Mouse (Mus musculus) layer of hippocampus, postnatal 14 days (tissue): ENCODE measurements around the gene Cdk1. TPM values are rescaled to one million over a fixed set of nuclear protein-coding genes. Genes with fewer than 3 reads are reported as not detected.
"Not testable (repeated sequence)": the region's sequence is repeated elsewhere in the genome, so short reads cannot be mapped to it uniquely, and the experiment has no call there.

Experiments
- DNase-seq, 2 experiments: peaks; one replicate each; pipeline ENCODE4 v3.0.0; 2021 to 2022; ENCODE audit warnings: low spot score in 2 of 2, mixed read lengths in 1 of 2
- long read RNA-seq, 2 experiments: library from polyadenylated mRNA; stranded (forward); transcript quantifications; one replicate each; pipeline ENCODE4 v2.0.0; 2021
- total RNA-seq, 2 experiments: library from RNA; stranded (reverse); gene quantifications; 2 replicates each; pipeline ENCODE4 v1.2.3; 2021

Gene Cdk1
- total RNA-seq, result 1 to 10 TPM; 2.9 to 3.4 TPM
- long read RNA-seq, experiment 1, partial matches to known transcripts, result 0 of 1 reads
- long read RNA-seq, experiment 1, other reads (novel, unspliced or antisense), result 1 of 1 reads
- long read RNA-seq, experiment 2, full-length matches to known transcripts, result 11 of 13 reads
- long read RNA-seq, experiment 2, partial matches to known transcripts, result 1 of 13 reads
- long read RNA-seq, experiment 2, other reads (novel, unspliced or antisense), result 1 of 13 reads

- DNase-seq, result peak; percentile 93 to 95
These were observed at the start of gene Cdk1 for GRCm38 (mm10) chr10:69352212-69353085. Gene Cdk1 (minus strand): TSS chr10:69352938.

DNA sequence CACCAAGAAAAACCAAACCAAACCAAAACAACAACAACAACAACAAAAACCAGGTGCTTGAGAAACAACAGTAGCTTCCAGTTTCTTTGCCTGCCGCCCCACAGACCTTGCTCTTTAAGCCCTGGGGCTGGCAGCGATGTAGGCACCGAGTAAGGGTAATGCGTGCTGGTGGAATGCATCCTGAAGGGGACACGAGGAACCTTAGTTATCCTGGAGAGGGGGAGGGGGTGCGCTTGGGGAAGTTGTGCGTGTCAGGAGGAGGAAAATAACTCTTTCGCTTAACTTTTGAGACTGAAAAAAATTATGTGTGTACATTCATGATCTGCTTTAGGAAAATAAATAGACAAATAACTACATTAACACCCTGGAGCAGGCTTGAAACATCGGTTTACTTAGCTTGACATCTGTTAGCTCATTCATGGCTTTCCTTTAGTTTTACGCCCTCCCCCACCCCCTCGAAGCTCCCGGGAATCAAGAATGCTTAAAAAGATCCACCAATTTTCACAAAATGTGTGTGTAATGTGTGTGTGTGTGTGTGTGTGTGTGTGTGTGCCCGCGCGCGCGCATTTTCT, 47.2 kb upstream of the Cdk1 start:
- DNase-seq, result no peak

DNA sequence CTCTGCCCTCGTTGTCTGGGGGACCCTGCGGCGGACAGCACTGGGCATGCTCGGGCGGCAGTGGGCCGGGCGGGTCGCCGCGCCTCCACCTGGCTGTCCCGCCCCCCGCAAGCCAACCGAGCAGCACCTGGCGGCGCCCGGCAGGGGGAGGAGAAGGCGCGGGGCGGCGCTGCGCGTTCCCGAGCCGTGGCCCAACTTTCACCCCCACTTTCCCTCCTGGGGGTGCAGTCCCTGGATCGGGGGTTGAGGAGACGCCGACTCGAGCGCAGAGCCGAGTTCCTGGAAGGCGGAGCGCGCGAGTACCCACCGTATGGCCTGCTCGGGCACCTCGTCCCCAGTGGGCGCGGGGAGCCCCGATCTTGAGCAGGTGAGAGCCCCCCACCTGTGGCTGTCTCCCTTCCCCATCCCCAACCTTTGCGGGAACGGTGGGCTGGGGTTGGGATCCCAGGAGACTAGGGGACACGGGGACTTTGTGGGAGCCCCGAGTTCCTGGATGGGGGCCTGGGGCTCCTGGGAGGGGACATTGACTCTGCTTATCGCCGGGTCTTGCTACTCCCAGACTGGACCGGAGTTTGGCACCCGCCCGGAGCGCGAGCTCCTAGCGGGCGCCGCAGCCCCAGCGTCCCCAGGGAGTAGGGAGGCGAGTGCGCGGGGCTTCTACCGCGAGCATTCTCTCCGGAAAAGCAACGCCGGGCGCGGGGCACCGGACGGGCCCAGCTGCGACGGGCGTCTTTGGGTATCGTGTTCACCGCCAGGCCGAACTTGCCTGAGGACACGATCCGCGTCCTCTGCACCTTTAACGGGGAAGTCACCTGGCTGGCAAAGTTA, 46.2 kb upstream of the Cdk1 start, which contains the start of gene Ank3:
Gene Ank3 (plus strand): TSS at position 11 of the 828 bp plus-strand sequence.
- DNase-seq, result no peak

- no peak for DNase-seq
These were observed 45.5 kb upstream of the Cdk1 start for GRCm38 (mm10) chr10:69398197-69398762.

GRCm38 (mm10) chr10:69389511-69389910, 36.8 kb upstream of the Cdk1 start:
- DNase-seq, result no peak

GRCm38 (mm10) chr10:69386767-69387166, 34.0 kb upstream of the Cdk1 start:
- DNase-seq, result no peak

GRCm38 (mm10) chr10:69385136-69385535, 32.4 kb upstream of the Cdk1 start:
- DNase-seq, result no peak

DNA sequence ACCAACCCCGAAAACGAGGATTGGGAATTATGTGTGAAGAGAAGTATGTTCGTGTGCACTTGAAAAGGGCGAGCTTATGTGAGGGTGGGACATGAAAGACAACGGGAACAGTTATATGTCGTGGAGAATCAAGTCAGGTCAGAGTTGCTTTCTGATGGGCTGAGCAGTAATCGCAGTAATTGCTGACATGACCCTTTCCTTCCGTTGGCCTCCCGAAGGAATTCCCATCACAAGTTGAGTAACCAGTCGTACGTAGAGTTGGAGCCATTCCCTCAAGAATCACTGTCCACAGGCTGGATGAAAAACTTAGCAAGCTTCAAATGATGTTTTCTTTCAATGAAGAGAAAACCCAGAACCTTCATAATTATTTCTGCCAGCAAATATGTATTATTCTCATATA, 31.9 kb upstream of the Cdk1 start:
- no peak for DNase-seq

DNA sequence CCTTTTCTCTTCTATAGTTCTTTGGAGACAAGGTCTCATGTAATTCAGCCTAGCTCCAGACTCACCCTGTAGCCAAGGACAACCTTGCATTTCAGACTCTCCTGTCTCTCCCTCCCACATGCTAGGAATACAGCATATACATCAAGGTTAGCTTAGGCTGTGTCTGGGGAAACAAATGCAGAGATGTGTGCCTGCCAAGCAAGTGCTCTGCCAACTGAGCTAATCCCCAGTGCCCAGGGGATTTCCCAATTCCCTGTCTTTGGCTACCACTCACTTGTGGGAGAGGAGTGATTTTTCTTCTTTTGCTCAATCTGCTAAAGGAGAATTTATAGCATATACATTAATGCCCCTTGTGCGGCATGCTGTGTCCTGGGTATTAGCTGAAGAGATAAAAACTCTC, 30.4 kb upstream of the Cdk1 start:
- no peak for DNase-seq

GRCm38 (mm10) chr10:69375154-69375553, 22.4 kb upstream of the Cdk1 start:
- no peak for DNase-seq

GRCm38 (mm10) chr10:69373796-69374550, 21.2 kb upstream of the Cdk1 start:
- no peak for DNase-seq

GRCm38 (mm10) chr10:69372061-69372460, 19.3 kb upstream of the Cdk1 start:
- DNase-seq, result no peak

DNA sequence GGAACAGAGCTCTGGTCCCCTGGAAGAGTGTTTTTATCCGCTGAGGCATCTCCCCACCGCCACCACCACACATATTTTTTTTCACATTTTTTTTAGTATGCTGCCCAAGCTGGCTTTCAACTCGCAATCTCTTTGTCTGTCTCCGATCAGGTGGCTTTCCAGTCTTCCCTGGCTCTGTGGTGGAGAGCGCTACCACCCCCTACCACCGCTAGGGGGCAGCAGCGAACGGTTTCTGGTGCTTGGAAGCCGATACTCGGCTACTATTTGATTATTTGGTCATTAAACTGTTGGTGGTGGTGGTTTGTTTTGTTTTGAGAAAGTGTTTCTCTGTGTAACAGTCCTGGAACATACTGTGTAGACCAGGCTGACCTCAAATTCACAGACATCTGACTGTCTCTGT, 18.7 kb upstream of the Cdk1 start:
- no peak for DNase-seq

DNA sequence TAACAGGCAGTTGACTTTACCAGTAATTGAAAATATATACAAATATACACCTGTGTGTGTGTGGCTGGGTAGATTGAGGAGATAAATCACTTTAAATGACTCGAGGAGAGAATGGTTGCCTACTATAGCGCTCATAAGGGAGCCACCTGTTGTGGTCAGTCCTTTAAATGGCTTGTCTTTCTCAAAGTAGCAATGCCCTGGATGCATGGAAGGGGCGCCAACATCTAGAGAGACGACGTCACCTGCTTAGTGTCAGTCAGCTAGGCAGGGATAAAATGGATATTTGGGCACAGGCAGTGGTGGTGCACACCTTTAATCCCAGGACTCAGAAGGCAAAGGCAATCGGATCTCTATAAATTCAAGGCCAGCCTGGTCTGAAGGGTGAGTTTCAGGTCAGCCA, 16.6 kb upstream of the Cdk1 start:
- no peak for DNase-seq

DNA sequence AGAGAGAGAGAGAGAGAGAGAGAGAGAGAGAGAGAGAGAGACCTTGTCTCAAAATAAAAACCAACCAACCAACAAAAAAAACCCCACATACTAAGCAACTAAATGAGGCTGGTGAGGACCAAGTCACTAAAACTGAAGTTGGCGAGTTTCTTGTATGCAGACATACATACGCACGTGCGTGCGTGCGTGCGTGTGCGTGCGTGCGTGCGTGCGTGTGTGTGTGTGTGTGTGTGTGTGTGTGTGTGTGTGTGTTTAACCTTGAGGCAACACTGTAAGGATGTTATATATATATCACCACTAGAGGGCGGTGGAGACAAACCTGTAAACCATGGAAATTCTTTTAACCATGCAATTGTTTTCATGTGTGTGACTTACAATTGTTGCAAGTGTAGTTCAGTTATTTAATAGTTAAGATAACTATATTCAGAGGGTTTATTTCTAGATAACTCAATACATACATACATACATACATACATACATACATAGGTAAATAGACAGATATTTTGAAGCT, 14.2 kb upstream of the Cdk1 start:
- peak in 1 of 2 experiments; percentile 20 for DNase-seq

GRCm38 (mm10) chr10:69366208-69366607, 13.5 kb upstream of the Cdk1 start:
- DNase-seq, result no peak

- no peak for DNase-seq
These were observed 6.9 kb upstream of the Cdk1 start for GRCm38 (mm10) chr10:69359666-69360065.

- DNase-seq, result not testable (repeated sequence)
These were observed 345 bp upstream of the Cdk1 start for GRCm38 (mm10) chr10:69353086-69353479.

DNA sequence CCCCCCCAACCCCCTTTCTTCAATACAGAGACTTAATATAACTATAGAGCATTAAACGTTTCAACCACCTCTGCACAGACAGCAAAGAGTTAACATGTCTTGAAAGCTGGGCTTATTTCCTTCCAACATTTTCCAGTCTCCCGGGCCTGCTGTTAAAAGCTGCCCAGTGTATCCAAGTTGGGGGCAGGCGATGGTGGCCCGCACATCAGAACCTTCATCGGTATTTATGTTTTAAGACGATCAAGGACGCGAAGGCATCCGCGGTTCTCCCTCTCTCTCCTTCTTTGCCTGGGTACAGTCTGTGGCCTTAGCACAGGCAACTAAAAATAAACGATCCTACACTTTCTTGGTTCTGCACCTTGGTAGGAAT, 911 bp downstream of the Cdk1 start:
- no peak for DNase-seq
